Comparison of ENCODE assay signal across 17 mouse cellular contexts in genomic region chr11:117538732-117539131, GRCm38 (mm10). TPM values are rescaled to one million over a fixed set of nuclear protein-coding genes. Genes with fewer than 3 reads are reported as not detected.
"Had no signal": no experiment of that assay in that cellular context is flagged by ENCODE, and none has a peak within 500 bp of the region (broad histone marks: within the 10 kb centered on the region; RNA-seq: fewer than 3 reads in every experiment).

No protein-coding gene starts in this region.

- H3K9me3 ChIP-seq: limb, embryonic 10.5 days; lung, embryonic 15.5 days; midbrain, embryonic 12.5 days; neural tube, embryonic 15.5 days had no signal

- H3K4me2 ChIP-seq: liver, embryonic 11.5 days; lung, embryonic 15.5 days; midbrain, embryonic 12.5 days; neural tube, embryonic 15.5 days had no signal

- H3K36me3 ChIP-seq: limb, embryonic 10.5 days; lung, embryonic 15.5 days; midbrain, embryonic 12.5 days; neural tube, embryonic 15.5 days had no signal

- DNase-seq: kidney, adult 8-10 months; kidney, postnatal 25 days; lung, postnatal 14 days; thymus, postnatal 4 days had no signal

- H3K27me3 ChIP-seq: lung, embryonic 15.5 days; neural tube, embryonic 15.5 days had no signal

- H3K27ac ChIP-seq: left cerebral cortex, adult 2 months; limb, embryonic 10.5 days; lung, embryonic 15.5 days; midbrain, embryonic 12.5 days; neural tube, embryonic 15.5 days; stomach, postnatal 0 days had no signal

- H3K9ac ChIP-seq: lung, embryonic 15.5 days; midbrain, embryonic 12.5 days; neural tube, embryonic 15.5 days had no signal

- H3K4me3 ChIP-seq: left cerebral cortex, adult 2 months; limb, embryonic 10.5 days; lung, embryonic 15.5 days; midbrain, embryonic 12.5 days; myocyte; neural tube, embryonic 15.5 days had no signal

RNA-seq across cellular contexts. Expression of gene Gm11733, which starts 54.6 kb away (rescaled TPM):
- total RNA-seq: megakaryocyte-erythroid progenitor cell, adult 5-6 weeks had no signal
- polyA plus RNA-seq: kidney, embryonic 16.5 days; limb, embryonic 10.5 days; limb, embryonic 14.5 days; liver, embryonic 11.5 days; liver, embryonic 16.5 days; midbrain, embryonic 12.5 days; myocyte; neural tube, embryonic 11.5 days; stomach, postnatal 0 days had no signal
